Mouse (Mus musculus) heart, adult 2 months (tissue): Measurements from ENCODE around the gene Fgfr2. TPM values are rescaled to one million over a fixed set of nuclear protein-coding genes. Genes with fewer than 3 reads are reported as not detected.
A peak's percentile ranks its signal among the peaks of the same experiment; 100 is the strongest.
"Not testable (repeated sequence)": the region's sequence is repeated elsewhere in the genome, so short reads cannot be mapped to it uniquely, and the experiment has no call there.

Source experiments
- DNase-seq, 2 experiments: peaks; one replicate each; pipeline ENCODE4 v3.0.0; 2021
- H3K27ac ChIP-seq: fragments of 200-600 bp; 2 replicates; pipeline ENCODE4 v1.8.1; 2022
- H3K27me3 ChIP-seq: fragments of 200-500 bp; 2 replicates; pipeline ENCODE4 v1.6.1; 2012; ENCODE audit warnings: mild to moderate bottlenecking, low read length, inconsistent platforms, mixed read lengths; ENCODE audit not compliant: control insufficient read depth, insufficient read depth
- H3K36me3 ChIP-seq: fragments of 200-500 bp; 2 replicates; pipeline ENCODE4 v1.6.1; 2012; ENCODE audit warnings: low read length, inconsistent platforms; ENCODE audit not compliant: control insufficient read depth, insufficient read depth
- H3K4me1 ChIP-seq: fragments of 200-500 bp; 2 replicates; pipeline ENCODE4 v1.6.1; 2011; ENCODE audit warnings: low read length; ENCODE audit not compliant: control insufficient read depth, insufficient read depth
- H3K4me3 ChIP-seq: fragments of 200-600 bp; 2 replicates; pipeline ENCODE4 v1.8.1; 2022
- H3K79me2 ChIP-seq: fragments of 200-500 bp; replicated peaks from 2 replicates; pipeline ENCODE4 v1.6.1; 2012; ENCODE audit warnings: mild to moderate bottlenecking, inconsistent platforms, low read length, moderate library complexity, mixed read lengths; ENCODE audit not compliant: control insufficient read depth, insufficient read depth
- H3K9ac ChIP-seq: fragments of 200-500 bp; 2 replicates; pipeline ENCODE4 v1.6.1; 2012; ENCODE audit warnings: low read depth, mild to moderate bottlenecking, control low read depth, inconsistent platforms, low read length, mixed read lengths
- CTCF ChIP-seq: fragments of 200-600 bp; IDR thresholded peaks from 2 replicates; pipeline ENCODE4 v1.8.1; 2022; ENCODE audit warnings: antibody characterized with exemption, mild to moderate bottlenecking, moderate library complexity
- EP300 ChIP-seq: fragments of 200-500 bp; IDR thresholded peaks from 2 replicates; pipeline ENCODE4 v1.6.1; 2011; ENCODE audit warnings: low read depth, low read length, control low read depth; ENCODE audit not compliant: insufficient read depth
- POLR2A ChIP-seq: fragments of 200-500 bp; IDR thresholded peaks from 2 replicates; pipeline ENCODE4 v1.6.1; 2011; ENCODE audit warnings: mild to moderate bottlenecking, low read depth, low read length, control low read depth; ENCODE audit not compliant: insufficient read depth
- WGBS: fragments of 180-500 bp; shearing (Covaris S2); methylation state at CpG from one replicate; pipeline ENCODE4 v1.1.7; 2018; 5-methylcytosine and 5-hydroxymethylcytosine counted together
- intact Hi-C: fragments of 180-260 bp; cut with DNase I; formaldehyde crosslinking; loops from one replicate; pipeline ENCODE4 v1.15.1; 2025
- polyA plus RNA-seq: library from polyadenylated mRNA; depleted of rRNA; stranded (reverse); fragments of >200 nt; gene quantifications from 2 replicates; pipeline ENCODE4 v1.2.3, GENCODE M21; 2012
- total RNA-seq, 2 experiments: library from RNA; stranded (reverse); gene quantifications; 2 replicates each; pipeline ENCODE4 v1.2.3; 2021

Gene Fgfr2
- total and polyA plus RNA-seq, 3 experiments = 1.1 to 2.0 (median 1.3) TPM

- TF ChIP-seq POLR2A (no peak), CTCF (no peak), EP300 (no peak)
- DNase-seq = no peak
- H3K27me3 ChIP-seq = no peaks in the 10 kb centered on the region
- H3K27ac ChIP-seq = no peak overlapping the region
- H3K4me3 ChIP-seq = no peak overlapping the region
- no peaks in the 10 kb centered on the region; the same call in 1 of the 2 replicates for H3K36me3 ChIP-seq
- no peak overlapping the region for H3K9ac ChIP-seq
- WGBS = 71% methylated on average over 3 of the region's 3 CpGs
- intact Hi-C loops = no loop called here
- no peaks in the 10 kb centered on the region; the same call in 1 of the 2 replicates for H3K4me1 ChIP-seq
- no peaks in the 10 kb centered on the region for H3K79me2 ChIP-seq
Measured at GRCm38 (mm10) chr7:130600074-130600473, 2523.1 kb downstream of the Fgfr2 start.

GRCm38 (mm10) chr7:130597546-130597945 is 2525.6 kb downstream of the Fgfr2 start:
- Histone ChIP-seq H3K4me3 (no peak overlapping the region; the same call in 1 of the 2 replicates), H3K79me2 (no peaks in the 10 kb centered on the region), H3K36me3 (no peaks in the 10 kb centered on the region), H3K9ac (peak overlapping the region; percentile 6), H3K27me3 (no peaks in the 10 kb centered on the region), H3K4me1 (no peaks in the 10 kb centered on the region; the same call in 1 of the 2 replicates), H3K27ac (peak overlapping the region; percentile 66)
- no peak for TF ChIP-seq EP300
- TF ChIP-seq POLR2A = no peak
- TF ChIP-seq CTCF = no peak
- 46% methylated on average over 6 of the region's 6 CpGs for WGBS
- no peak for DNase-seq
- intact Hi-C loops = no loop called here

- Histone ChIP-seq H3K9ac (0 out of 2 replicates have a peak overlapping the region, but pooled peaks have one; percentile 1), H3K27ac (peak overlapping the region; percentile 66), H3K4me3 (0 out of 2 replicates have a peak overlapping the region, but pooled peaks have one; percentile 2)
- 30% methylated on average over 9 of the region's 19 CpGs for WGBS
- H3K36me3 ChIP-seq, intact Hi-C loops, H3K27me3 ChIP-seq, H3K4me1 ChIP-seq, H3K79me2 ChIP-seq: not testable (repeated sequence)
- DNase-seq = peak in 1 of 2 experiments; percentile 45
Measured at GRCm38 (mm10) chr7:130596079-130596855, 2526.9 kb downstream of the Fgfr2 start.

- H3K79me2 ChIP-seq, intact Hi-C loops, H3K27me3 ChIP-seq, H3K4me1 ChIP-seq, H3K36me3 ChIP-seq, DNase-seq: not testable (repeated sequence)
- WGBS = 61% methylated on average over 8 of the region's 11 CpGs
- peak overlapping the region; percentile 38 for H3K4me3 ChIP-seq
- peak overlapping the region; percentile 28 for H3K9ac ChIP-seq
- peak overlapping the region; percentile 80 for H3K27ac ChIP-seq
Measured at GRCm38 (mm10) chr7:130593375-130594239, 2529.5 kb downstream of the Fgfr2 start.

- H3K27me3 ChIP-seq, DNase-seq, intact Hi-C loops, H3K4me1 ChIP-seq, H3K79me2 ChIP-seq, H3K27ac ChIP-seq, H3K4me3 ChIP-seq, H3K9ac ChIP-seq, H3K36me3 ChIP-seq: not testable (repeated sequence)
- WGBS = no CpG with 5 or more reads among the region's 11 CpGs
Measured at GRCm38 (mm10) chr7:130592975-130593374, 2530.2 kb downstream of the Fgfr2 start.

- H3K27me3 ChIP-seq = no peaks in the 10 kb centered on the region
- no peak for TF ChIP-seq POLR2A
- no peak for TF ChIP-seq EP300
- no peak for TF ChIP-seq CTCF
- no peaks in the 10 kb centered on the region for H3K36me3 ChIP-seq
- intact Hi-C loops = loop anchor here (2.0 kb wide), 1 partner anchor 14 kb away; the partner anchor contains the start of gene Tacc2
- H3K4me1 ChIP-seq = peaks cover 6% of the 10 kb centered on the region
- peak overlapping the region; percentile 77 for H3K27ac ChIP-seq
- no peak overlapping the region for H3K9ac ChIP-seq
- 57% methylated on average over 8 of the region's 8 CpGs for WGBS
- H3K4me3 ChIP-seq = no peak overlapping the region
- no peak for DNase-seq
- H3K79me2 ChIP-seq = 0 out of 2 replicates have a peak, but pooled peaks cover 1% of the 10 kb centered on the region
Measured at GRCm38 (mm10) chr7:130590845-130591437, 2532.2 kb downstream of the Fgfr2 start.
